Mouse (Mus musculus): ENCODE data around the gene Nek10. TPM values are rescaled to one million over a fixed set of nuclear protein-coding genes. Genes with fewer than 3 reads are reported as not detected.
"Not testable (repeated sequence)": the region's sequence is repeated elsewhere in the genome, so short reads cannot be mapped to it uniquely, and the experiment has no call there.

The Nek10 gene
- polyA plus RNA-seq, 1 experiment: 0.01 TPM

GRCm38 (mm10) chr14:14971056-14971455 lies 167.8 kb downstream of the Nek10 start:
- DNase-seq (ENCODE audit: low read depth, low spot score): no peak
- 39% methylated on average over 4 of the region's 4 CpGs for whole genome bisulfite sequencing

- whole genome bisulfite sequencing: 14% methylated on average over 1 of the region's 1 CpGs
- DNase-seq (ENCODE audit: low read depth, low spot score): peak; percentile 18
These were observed 170.9 kb downstream of the Nek10 start for GRCm38 (mm10) chr14:14974156-14974555.

- not testable (repeated sequence) for DNase-seq (ENCODE audit: low read depth, low spot score)
- WGBS: 72% methylated on average over 1 of the region's 1 CpGs
These were observed 180.9 kb downstream of the Nek10 start for GRCm38 (mm10) chr14:14984106-14984505.

DNA sequence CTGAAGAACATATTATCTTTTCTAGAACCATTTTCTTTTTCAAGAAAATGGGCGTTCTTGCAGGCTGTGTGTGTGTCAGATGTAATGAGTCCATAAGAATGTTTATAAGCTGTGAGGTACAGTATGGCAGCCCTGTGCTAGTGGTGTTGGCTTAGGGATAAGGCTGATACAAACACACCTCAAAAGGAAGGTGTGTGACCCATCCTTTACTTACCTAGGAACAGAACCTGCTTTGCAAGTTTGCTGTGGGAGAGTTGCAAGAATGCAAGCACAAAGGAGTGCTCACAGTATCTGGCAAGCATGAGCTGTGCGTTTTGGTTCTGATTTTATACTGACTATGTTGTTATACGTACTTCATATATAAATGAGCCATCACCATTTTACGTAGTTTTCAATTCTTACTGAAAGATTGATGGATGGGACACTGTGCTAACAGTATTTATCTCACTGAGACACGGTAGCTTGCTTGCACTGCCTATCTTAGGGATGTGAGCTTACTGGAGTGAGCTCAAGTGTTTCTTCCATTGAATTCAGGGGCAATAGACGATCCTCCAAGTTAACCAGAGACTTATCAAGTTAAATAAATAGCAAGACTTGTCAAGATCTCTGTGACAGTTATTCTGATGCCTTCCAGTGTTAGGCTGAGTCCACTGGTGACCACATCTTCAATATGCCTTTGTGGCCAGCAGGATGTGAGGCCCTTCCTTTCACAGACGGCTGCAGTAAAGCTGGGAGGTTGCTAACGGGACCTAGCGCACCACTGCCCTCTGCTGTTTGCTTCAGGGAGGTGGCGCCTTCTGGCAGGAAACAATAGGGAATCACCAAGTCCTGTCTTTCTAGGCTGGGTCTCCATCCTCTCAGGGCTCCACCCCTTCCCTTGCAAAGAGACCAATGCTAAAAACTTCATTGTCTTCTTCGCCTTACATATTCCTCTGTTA lies 181.8 kb downstream of the Nek10 start:
- WGBS: 40% methylated on average over 11 of the region's 11 CpGs
- DNase-seq (ENCODE audit: low read depth, low spot score): peak; percentile 35

- 28% methylated on average over 1 of the region's 1 CpGs for WGBS
- no peak for DNase-seq (ENCODE audit: low read depth, low spot score)
These were observed 184.2 kb downstream of the Nek10 start for GRCm38 (mm10) chr14:14987403-14987802.

- 89% methylated on average over 2 of the region's 2 CpGs for WGBS
- DNase-seq (ENCODE audit: low read depth, low spot score): no peak
These were observed 188.4 kb downstream of the Nek10 start for GRCm38 (mm10) chr14:14991642-14992041.

DNA sequence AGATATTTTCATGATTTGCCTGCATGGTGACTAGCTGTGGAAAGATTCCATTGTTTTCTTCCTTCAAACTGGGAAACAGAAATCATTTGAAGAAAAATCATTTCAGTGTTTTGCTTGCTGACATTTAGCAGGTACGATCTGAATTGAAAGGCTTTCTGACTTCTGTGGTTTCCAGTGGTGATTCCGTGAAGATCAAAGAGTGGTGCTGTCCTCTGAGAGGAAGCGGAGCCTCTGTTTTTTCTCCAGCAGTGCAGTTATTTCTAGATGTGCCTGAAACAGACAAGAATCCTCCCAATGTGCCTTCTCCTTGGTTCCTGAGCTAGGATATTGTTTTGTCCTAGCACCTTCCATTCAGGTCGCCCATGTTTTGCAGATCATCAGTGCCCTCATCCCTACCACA lies 208.2 kb downstream of the Nek10 start:
- no peak for DNase-seq (ENCODE audit: low read depth, low spot score)
- 70% methylated on average over 4 of the region's 4 CpGs for WGBS

DNA sequence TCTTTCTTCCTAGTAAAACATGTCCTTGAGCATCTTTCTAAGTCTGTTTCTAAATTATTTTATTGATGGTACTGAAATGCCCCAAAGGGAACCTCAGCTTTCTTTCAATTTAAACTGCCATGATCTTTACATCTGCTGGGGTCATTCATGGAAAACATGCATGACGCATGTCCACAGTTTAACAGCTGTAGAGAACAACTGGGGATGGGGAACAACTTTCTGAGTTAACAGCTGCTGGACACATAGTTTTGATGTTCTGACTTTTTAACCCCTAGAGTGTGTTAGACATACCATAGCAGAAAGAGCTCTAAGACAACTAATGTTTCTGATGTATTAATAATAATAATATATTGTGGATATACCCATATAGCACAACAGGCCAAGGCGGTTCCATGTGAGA lies 211.6 kb downstream of the Nek10 start:
- 80% methylated on average over 2 of the region's 2 CpGs for WGBS

GRCm38 (mm10) chr14:15030626-15031025 lies 227.4 kb downstream of the Nek10 start:
- not testable (repeated sequence) for DNase-seq (ENCODE audit: low read depth, low spot score)
- 90% methylated on average over 4 of the region's 4 CpGs for WGBS

More for the DNA sequence above, 211.6 kb downstream of the Nek10 start:
- no peak for DNase-seq (ENCODE audit: low read depth, low spot score)

DNA sequence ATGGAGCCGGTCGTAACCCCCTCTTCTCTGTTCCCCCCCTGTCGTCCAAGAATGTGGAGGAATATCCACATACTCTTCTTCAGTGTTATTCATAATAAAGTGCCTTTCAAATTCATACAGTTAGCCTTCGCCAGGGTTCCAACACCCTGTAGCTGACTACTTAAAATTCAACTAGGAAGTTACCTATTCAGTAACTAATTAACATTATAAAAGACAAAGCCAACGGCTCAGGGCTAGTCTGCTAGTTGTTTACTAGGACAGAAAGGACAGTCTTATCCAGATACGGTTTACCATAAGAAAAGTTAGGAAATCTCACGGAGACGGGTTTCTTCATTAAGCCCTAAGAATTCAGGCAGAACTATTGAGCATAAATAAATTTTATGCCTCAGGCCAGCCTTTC lies 231.4 kb downstream of the Nek10 start:
- not testable (repeated sequence) for DNase-seq (ENCODE audit: low read depth, low spot score)
- WGBS: 67% methylated on average over 8 of the region's 8 CpGs

- 50% methylated on average over 4 of the region's 4 CpGs for WGBS
- no peak for DNase-seq (ENCODE audit: low read depth, low spot score)
These were observed 245.0 kb downstream of the Nek10 start for GRCm38 (mm10) chr14:15048186-15048585.

GRCm38 (mm10) chr14:15061496-15061895 lies 258.3 kb downstream of the Nek10 start:
- DNase-seq (ENCODE audit: low read depth, low spot score): no peak
- 60% methylated on average over 2 of the region's 2 CpGs for WGBS

Other genes starting within 250 kb of the Nek10 start
- gene Slc4a7, start 101.1 kb upstream of the Nek10 start, polyA plus RNA-seq (2012; rRNA removed): 1.9 and 7.2 TPM in 2 replicates

Data from large intestine, adult 2 months (tissue).